Mouse (Mus musculus): ENCODE data around the gene Cnot2. TPM values are rescaled to one million over a fixed set of nuclear protein-coding genes. Genes with fewer than 3 reads are reported as not detected.
"Not testable (repeated sequence)": the region's sequence is repeated elsewhere in the genome, so short reads cannot be mapped to it uniquely, and the experiment has no call there.

The Cnot2 gene
- polyA plus RNA-seq, 1 experiment from 2014 or later, result 98.2 TPM

DNA sequence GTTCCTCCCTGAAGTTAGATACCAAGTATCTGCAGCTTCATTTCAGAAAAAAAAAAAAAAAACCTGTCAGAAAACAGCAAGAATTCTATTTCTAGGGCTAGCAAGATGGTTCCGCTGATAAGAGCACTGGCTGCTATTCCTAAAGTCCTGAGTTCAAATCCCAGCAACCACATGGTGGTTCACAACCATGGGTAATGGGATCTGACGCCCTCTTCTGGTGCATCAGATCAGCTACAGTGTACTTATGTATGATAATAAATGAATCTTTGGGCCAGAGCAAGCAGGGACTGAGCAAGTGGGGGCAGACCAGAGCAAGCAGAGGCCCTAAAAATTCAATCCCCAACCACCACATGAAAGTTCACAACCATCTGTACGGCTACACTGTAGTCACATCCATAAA lies 4.1 kb downstream of the Cnot2 start:
- Histone ChIP-seq H3K4me2 (no peak overlapping the region), H3K9me3 (no peaks in the 10 kb centered on the region), H3K27me3 (no peaks in the 10 kb centered on the region), H3K9ac (no peak overlapping the region), H3K36me3 (no peaks in the 10 kb centered on the region), H3K4me1 (replicated peaks) (peaks cover 23% of the 10 kb centered on the region), H3K27ac (no peak overlapping the region), H3K4me3 (no peak overlapping the region)
- no peak for ATAC-seq (ENCODE audit: low FRiP score)
- WGBS, result 84% methylated on average over 3 of the region's 3 CpGs

DNA sequence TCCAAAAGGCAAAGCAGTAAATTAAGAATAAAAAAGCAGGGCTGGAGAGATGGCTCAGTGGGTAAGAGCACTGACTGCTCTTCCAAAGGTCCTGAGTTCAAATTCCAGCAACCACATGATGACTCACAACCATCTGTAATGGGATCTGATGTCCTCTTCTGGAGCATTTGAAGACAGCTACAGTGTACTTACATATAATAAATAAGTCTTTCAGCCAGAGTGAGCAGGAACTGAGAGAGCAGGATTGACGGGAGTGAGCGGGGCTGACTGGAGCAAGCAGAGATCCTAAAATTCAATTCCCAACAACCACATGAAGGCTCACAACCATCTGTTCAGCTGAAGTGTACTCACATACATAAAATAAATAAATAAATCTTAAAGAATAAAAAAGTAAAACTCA lies 5.2 kb downstream of the Cnot2 start:
- not testable (repeated sequence) for H3K9ac ChIP-seq; H3K27ac ChIP-seq; H3K36me3 ChIP-seq; H3K27me3 ChIP-seq; H3K9me3 ChIP-seq; H3K4me2 ChIP-seq; ATAC-seq (ENCODE audit: low FRiP score); H3K4me3 ChIP-seq
- H3K4me1 ChIP-seq (replicated peaks), result peaks cover 23% of the 10 kb centered on the region
- WGBS, result 90% methylated on average over 2 of the region's 2 CpGs

DNA sequence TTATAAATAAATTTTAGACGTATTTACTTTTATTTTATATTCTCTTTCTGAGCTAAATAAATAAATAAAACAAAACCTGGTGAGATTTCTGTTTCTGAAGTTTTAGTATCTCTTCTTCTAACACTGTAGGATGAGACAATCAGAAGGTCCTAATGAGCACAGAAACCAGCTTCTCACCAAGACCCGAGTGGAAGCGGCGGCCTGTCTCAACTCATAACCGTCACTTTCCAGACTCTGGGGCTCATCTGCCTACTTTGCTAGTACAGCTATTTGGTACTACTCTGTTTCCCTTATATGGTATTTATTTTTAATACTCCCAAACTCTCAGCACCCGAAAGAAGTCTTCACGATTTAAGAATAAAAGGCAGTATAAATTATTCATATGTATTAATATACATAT lies 10.8 kb downstream of the Cnot2 start:
- 86% methylated on average over 7 of the region's 7 CpGs for WGBS
- no peaks in the 10 kb centered on the region for H3K27me3 ChIP-seq
- H3K36me3 ChIP-seq, result no peaks in the 10 kb centered on the region
- no peaks in the 10 kb centered on the region for H3K9me3 ChIP-seq
- H3K4me2 ChIP-seq, result no peak overlapping the region
- H3K4me3 ChIP-seq, result no peak overlapping the region
- H3K27ac ChIP-seq, result no peak overlapping the region
- no peak overlapping the region for H3K9ac ChIP-seq
- ATAC-seq (ENCODE audit: low FRiP score), result no peak
- H3K4me1 ChIP-seq (replicated peaks), result peaks cover 7% of the 10 kb centered on the region; the same call in 1 of the 2 replicates

DNA sequence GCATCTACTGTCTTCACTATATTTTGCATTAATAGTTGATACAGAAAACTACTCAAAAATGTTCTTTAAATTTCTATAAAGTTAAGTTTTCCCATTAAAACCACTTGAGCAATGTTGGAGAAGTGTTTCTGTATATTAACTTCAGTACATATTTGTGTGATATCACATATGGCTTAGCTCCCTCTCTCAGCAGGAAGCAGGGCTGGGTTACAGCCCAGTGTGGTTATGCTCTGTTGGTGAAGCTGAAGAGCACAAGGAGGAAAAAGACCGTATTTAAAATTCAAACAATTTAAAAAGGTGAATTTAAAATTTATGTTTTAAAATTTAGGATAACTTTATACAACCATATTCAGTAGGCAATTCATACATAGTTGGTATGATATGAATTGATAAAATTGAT lies 12.8 kb downstream of the Cnot2 start:
- Histone ChIP-seq H3K27ac (no peak overlapping the region), H3K27me3 (no peaks in the 10 kb centered on the region), H3K36me3 (no peaks in the 10 kb centered on the region), H3K9ac (no peak overlapping the region), H3K4me2 (no peak overlapping the region), H3K9me3 (no peaks in the 10 kb centered on the region), H3K4me1 (replicated peaks) (peaks cover 11% of the 10 kb centered on the region), H3K4me3 (no peak overlapping the region)
- no peak for ATAC-seq (ENCODE audit: low FRiP score)
- WGBS, result 82% methylated on average over 1 of the region's 1 CpGs

DNA sequence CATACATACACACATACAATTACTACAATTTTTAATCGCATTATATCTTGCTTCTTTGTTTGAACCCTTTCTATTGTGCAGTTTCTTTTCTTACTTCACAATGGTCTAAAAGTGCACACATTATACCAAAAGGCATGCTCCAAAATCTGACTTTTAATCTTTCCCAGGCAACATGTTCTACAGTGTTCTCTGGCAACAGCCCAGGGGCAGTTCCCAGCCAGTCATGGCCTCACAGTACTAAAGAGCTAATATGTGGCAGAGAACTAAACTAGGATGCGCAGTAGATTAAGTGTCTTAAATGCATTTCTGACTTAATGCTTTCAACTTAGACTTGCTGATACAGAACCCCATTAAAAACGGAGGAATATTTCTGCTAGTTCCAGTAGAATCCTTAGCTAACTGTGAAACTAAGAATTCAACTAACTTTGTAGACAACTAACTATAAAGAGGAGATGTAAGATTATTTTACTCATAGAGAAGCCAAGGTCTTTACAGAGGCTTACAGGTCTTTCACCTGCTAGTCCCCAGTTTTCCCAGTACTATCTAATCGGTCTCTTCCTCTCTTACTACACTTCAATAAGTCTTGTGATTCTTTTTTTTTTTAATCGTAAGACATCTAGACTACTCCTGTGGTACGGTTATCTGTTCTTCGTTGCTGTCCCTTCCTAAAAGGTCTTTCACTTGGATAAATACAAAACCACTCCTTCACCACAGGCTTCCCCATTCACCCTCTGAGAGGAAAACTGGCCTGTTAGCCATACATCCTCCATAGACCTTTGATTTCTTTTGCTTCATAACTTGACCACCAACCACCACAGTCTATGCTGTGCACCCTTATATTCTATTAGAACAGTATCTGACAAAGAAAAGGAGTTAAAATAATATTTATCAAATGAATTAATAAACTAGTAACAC lies 13.6 kb downstream of the Cnot2 start:
- Histone ChIP-seq H3K36me3 (no peaks in the 10 kb centered on the region), H3K4me1 (replicated peaks) (peaks cover 11% of the 10 kb centered on the region), H3K4me3 (no peak overlapping the region), H3K9ac (no peak overlapping the region), H3K27ac (no peak overlapping the region), H3K4me2 (no peak overlapping the region), H3K9me3 (no peaks in the 10 kb centered on the region), H3K27me3 (no peaks in the 10 kb centered on the region)
- no peak for ATAC-seq (ENCODE audit: low FRiP score)
- 88% methylated on average over 7 of the region's 7 CpGs for WGBS

DNA sequence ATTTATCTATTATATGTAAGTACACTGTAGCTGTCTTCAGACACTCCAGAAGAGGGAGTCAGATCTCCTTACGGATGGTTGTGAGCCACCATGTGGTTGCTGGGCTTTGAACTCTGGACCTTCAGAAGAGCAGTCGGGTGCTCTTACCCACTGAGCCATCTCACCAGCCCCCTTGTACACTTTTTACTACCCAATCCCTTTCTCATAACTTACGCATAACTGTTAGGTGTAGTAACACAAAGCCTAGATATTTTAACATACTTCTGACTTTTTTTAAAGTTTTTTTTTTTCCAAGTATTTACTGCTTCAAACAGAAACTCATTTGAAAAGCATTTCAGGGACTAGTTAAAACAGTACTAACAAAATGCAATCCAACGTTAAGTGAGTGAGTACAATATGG lies 14.8 kb downstream of the Cnot2 start:
- not testable (repeated sequence) for H3K36me3 ChIP-seq; H3K9me3 ChIP-seq; H3K9ac ChIP-seq; H3K27ac ChIP-seq; H3K27me3 ChIP-seq; H3K4me2 ChIP-seq; ATAC-seq (ENCODE audit: low FRiP score); H3K4me3 ChIP-seq
- WGBS, result 92% methylated on average over 4 of the region's 4 CpGs
- peaks cover 16% of the 10 kb centered on the region for H3K4me1 ChIP-seq (replicated peaks)

GRCm38 (mm10) chr10:116564828-116565602 lies 16.3 kb downstream of the Cnot2 start:
- Histone ChIP-seq H3K9ac (no peak overlapping the region), H3K4me2 (no peak overlapping the region), H3K4me3 (no peak overlapping the region), H3K9me3 (no peaks in the 10 kb centered on the region), H3K27me3 (no peaks in the 10 kb centered on the region), H3K4me1 (replicated peaks) (peaks cover 20% of the 10 kb centered on the region), H3K27ac (no peak overlapping the region), H3K36me3 (no peaks in the 10 kb centered on the region)
- 91% methylated on average over 14 of the region's 14 CpGs for WGBS
- ATAC-seq (ENCODE audit: low FRiP score), result no peak

DNA sequence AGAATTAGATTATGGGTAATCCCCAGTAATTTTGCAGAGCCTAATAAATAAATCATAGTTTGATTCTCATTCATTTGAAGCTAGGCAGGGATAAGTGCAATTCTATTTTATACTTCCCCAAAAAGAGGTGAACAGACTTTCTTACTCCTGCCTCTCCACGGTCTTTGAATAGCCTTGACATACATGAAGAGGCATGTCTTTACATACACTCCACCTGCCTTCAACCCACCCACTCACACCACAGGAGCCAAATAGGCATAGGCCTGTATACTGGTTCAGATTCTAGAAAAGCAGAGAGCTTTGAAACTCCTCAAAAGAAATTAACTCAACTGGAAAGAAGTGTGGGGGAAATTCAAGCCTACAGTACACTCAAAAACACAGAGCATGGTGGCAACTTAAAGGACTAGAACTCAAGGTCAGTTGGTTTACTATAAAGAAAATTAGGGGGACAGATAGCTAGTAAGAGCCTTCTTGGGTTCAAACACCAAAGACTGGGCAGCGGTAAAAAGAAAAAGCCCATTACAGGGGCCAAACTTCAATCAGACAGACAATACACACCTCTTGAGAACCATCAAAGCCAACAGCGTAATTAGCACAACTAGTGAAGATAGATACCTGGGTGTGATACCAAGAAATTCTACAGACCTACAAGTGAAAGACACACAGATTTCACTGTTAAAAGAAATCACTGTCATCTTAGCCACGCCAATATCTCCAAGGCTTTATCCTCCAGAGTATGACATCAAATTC lies 18.4 kb downstream of the Cnot2 start:
- H3K4me1 ChIP-seq (replicated peaks), result peaks cover 16% of the 10 kb centered on the region
- H3K4me2 ChIP-seq, result no peak overlapping the region
- no peak overlapping the region for H3K9ac ChIP-seq
- 73% methylated on average over 4 of the region's 4 CpGs for WGBS
- H3K4me3 ChIP-seq, result no peak overlapping the region
- no peaks in the 10 kb centered on the region for H3K36me3 ChIP-seq
- no peak for ATAC-seq (ENCODE audit: low FRiP score)
- no peaks in the 10 kb centered on the region for H3K9me3 ChIP-seq
- H3K27ac ChIP-seq, result no peak overlapping the region
- H3K27me3 ChIP-seq, result no peaks in the 10 kb centered on the region

GRCm38 (mm10) chr10:116562210-116562609 lies 19.1 kb downstream of the Cnot2 start:
- no peaks in the 10 kb centered on the region for H3K27me3 ChIP-seq
- no peak overlapping the region for H3K4me3 ChIP-seq
- no peaks in the 10 kb centered on the region for H3K36me3 ChIP-seq
- no peak overlapping the region for H3K27ac ChIP-seq
- H3K4me1 ChIP-seq (replicated peaks), result peaks cover 16% of the 10 kb centered on the region
- ATAC-seq (ENCODE audit: low FRiP score), result no peak
- H3K9me3 ChIP-seq, result no peaks in the 10 kb centered on the region
- no peak overlapping the region for H3K9ac ChIP-seq
- 21% methylated on average over 4 of the region's 4 CpGs for WGBS
- H3K4me2 ChIP-seq, result no peak overlapping the region

DNA sequence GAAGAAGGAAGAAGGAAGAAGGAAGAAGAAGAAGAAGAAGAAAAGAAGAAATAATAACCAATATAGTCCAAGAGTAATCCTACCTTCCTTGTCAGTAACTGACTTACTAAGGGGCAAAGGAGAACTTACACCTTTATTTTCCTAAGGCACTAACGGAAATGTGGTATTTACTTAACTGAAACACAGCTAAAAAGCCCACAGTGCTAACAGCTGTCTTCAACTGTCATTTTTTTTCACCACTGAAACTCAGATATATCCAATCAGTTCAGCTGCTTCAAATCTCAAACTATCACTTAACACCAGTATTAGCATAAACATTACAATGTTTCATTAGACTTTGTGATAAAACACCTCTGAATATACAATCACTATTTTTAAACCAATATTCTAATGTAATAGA lies 22.1 kb downstream of the Cnot2 start:
- Histone ChIP-seq H3K9me3 (peaks cover 6% of the 10 kb centered on the region; the same call in 1 of the 2 replicates), H3K9ac (no peak overlapping the region), H3K4me3 (no peak overlapping the region), H3K27me3 (no peaks in the 10 kb centered on the region), H3K4me2 (no peak overlapping the region), H3K4me1 (replicated peaks) (peaks cover 13% of the 10 kb centered on the region), H3K36me3 (no peaks in the 10 kb centered on the region), H3K27ac (no peak overlapping the region)
- no peak for ATAC-seq (ENCODE audit: low FRiP score)
- WGBS, result 88% methylated on average over 1 of the region's 1 CpGs

DNA sequence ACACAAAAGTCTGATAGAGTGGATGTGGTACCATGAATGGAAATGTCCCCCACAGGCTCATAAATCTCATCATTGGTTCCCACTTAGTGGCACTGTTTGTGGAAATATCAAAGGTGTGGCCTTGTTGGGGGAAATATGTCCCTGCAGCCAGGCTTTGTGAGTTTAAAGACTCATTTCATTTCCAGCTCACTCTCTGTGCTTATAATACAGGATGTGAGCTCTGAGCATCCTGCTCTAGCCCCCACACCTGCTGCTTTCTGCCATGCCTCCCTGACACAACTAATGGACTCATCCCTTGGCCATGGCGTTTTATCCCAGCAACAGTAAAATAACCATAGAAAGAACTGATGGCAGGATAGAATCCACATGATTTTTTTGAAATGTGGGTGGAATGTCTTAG lies 24.1 kb downstream of the Cnot2 start:
- H3K4me2 ChIP-seq, result no peak overlapping the region
- no peaks in the 10 kb centered on the region for H3K27me3 ChIP-seq
- no peak overlapping the region for H3K9ac ChIP-seq
- peaks cover 6% of the 10 kb centered on the region for H3K4me1 ChIP-seq (replicated peaks)
- no peaks in the 10 kb centered on the region for H3K36me3 ChIP-seq
- H3K9me3 ChIP-seq, result peaks cover 6% of the 10 kb centered on the region; the same call in 1 of the 2 replicates
- no peak for ATAC-seq (ENCODE audit: low FRiP score)
- no peak overlapping the region for H3K4me3 ChIP-seq
- no peak overlapping the region for H3K27ac ChIP-seq
- 93% methylated on average over 1 of the region's 1 CpGs for WGBS

DNA sequence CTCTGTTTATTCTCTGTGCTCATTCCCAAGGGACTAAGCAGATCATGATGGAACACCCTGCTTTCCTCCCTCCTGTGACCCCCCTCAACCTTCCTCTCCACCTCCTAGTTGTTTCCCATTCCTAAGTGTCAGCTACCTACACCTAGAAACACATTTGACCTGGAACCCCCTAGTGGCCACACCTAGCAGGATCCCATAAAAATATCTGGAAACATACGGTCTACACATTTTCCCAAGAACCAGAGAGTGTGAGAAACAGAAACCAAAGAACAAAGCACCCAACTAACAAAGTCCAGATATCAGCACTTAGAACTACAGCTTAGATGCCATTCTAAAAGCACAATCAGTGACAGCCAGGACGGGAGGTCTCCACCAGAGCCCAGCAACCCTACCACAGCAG lies 26.9 kb downstream of the Cnot2 start:
- no peak overlapping the region for H3K4me3 ChIP-seq
- no peak overlapping the region for H3K27ac ChIP-seq

More for the DNA sequence above, 26.9 kb downstream of the Cnot2 start:
- Histone ChIP-seq H3K36me3 (no peaks in the 10 kb centered on the region), H3K4me1 (replicated peaks) (peaks cover 3% of the 10 kb centered on the region), H3K27me3 (no peaks in the 10 kb centered on the region), H3K9ac (no peak overlapping the region), H3K4me2 (no peak overlapping the region), H3K9me3 (peaks cover 6% of the 10 kb centered on the region; the same call in 1 of the 2 replicates)
- WGBS, result 71% methylated on average over 2 of the region's 2 CpGs
- no peak for ATAC-seq (ENCODE audit: low FRiP score)
